Mouse (Mus musculus) thymus, postnatal 4 days (tissue): ENCODE results near the gene Gclc.
"Not testable (repeated sequence)": the region's sequence is repeated elsewhere in the genome, so short reads cannot be mapped to it uniquely, and the experiment has no call there.

Experiments used
- DNase-seq: peaks from one replicate; pipeline ENCODE4 v3.0.0; 2021

Gclc gene

GRCm38 (mm10) chr9:77748292-77748691 lies 6.0 kb upstream of the Gclc start:
- not testable (repeated sequence) for DNase-seq

GRCm38 (mm10) chr9:77750133-77751060 lies 3.9 kb upstream of the Gclc start:
- peak; percentile 90 for DNase-seq

- DNase-seq, result no peak
Observed at GRCm38 (mm10) chr9:77751091-77751521, 3.2 kb upstream of the Gclc start.

- DNase-seq, result no peak
Observed at GRCm38 (mm10) chr9:77754728-77755402, 530 bp downstream of the Gclc start.

- no peak for DNase-seq
Observed at GRCm38 (mm10) chr9:77755403-77755784, 1.1 kb downstream of the Gclc start.

GRCm38 (mm10) chr9:77756076-77756475 lies 1.7 kb downstream of the Gclc start:
- DNase-seq, result no peak

GRCm38 (mm10) chr9:77757331-77757730 lies 3.0 kb downstream of the Gclc start:
- DNase-seq, result no peak

GRCm38 (mm10) chr9:77758481-77758880 lies 4.1 kb downstream of the Gclc start:
- DNase-seq, result no peak

- no peak for DNase-seq
Observed at GRCm38 (mm10) chr9:77759111-77759510, 4.8 kb downstream of the Gclc start.

- DNase-seq, result no peak
Observed at GRCm38 (mm10) chr9:77759756-77760155, 5.4 kb downstream of the Gclc start.

GRCm38 (mm10) chr9:77766218-77766617 lies 11.9 kb downstream of the Gclc start:
- DNase-seq, result no peak

- no peak for DNase-seq
Observed at GRCm38 (mm10) chr9:77766767-77767166, 12.4 kb downstream of the Gclc start.

- DNase-seq, result no peak
Observed at GRCm38 (mm10) chr9:77770909-77771308, 16.6 kb downstream of the Gclc start.

- DNase-seq, result no peak
Observed at GRCm38 (mm10) chr9:77771330-77771729, 17.0 kb downstream of the Gclc start.

- no peak for DNase-seq
Observed at GRCm38 (mm10) chr9:77771765-77772383, 17.5 kb downstream of the Gclc start.

- no peak for DNase-seq
Observed at GRCm38 (mm10) chr9:77776720-77777515, 22.6 kb downstream of the Gclc start.

GRCm38 (mm10) chr9:77777622-77778021 lies 23.3 kb downstream of the Gclc start:
- no peak for DNase-seq

- DNase-seq, result no peak
Observed at GRCm38 (mm10) chr9:77779711-77780110, 25.4 kb downstream of the Gclc start.

GRCm38 (mm10) chr9:77781453-77782163 lies 27.3 kb downstream of the Gclc start:
- no peak for DNase-seq

- no peak for DNase-seq
Observed at GRCm38 (mm10) chr9:77782201-77782600, 27.9 kb downstream of the Gclc start.

- DNase-seq, result no peak
Observed at GRCm38 (mm10) chr9:77783006-77783405, 28.7 kb downstream of the Gclc start.

- no peak for DNase-seq
Observed at GRCm38 (mm10) chr9:77785466-77785865, 31.1 kb downstream of the Gclc start.
